Mouse (Mus musculus) MEL (cell line): ENCODE measurements around the gene Tgif1. TPM values are rescaled to one million over a fixed set of nuclear protein-coding genes. Genes with fewer than 3 reads are reported as not detected.

ENCODE experiments used
- DNase-seq: peaks from one replicate; pipeline ENCODE4 v3.0.0; 2011; ENCODE audit warnings: low read depth, low spot score
- H3K27ac ChIP-seq: 2 replicates; pipeline ENCODE4 v1.5.1; 2012; ENCODE audit warnings: low read depth, mild to moderate bottlenecking, control low read depth, low read length, moderate library complexity; ENCODE audit not compliant: control insufficient read depth
- H3K27me3 ChIP-seq, 2 experiments: fragments of 150-350 bp in 1 of 2; sonication (generic) in 1 of 2; 2 replicates each; pipeline ENCODE4 v1.6.1; 2012; ENCODE audit warnings: low read length in 2 of 2, mild to moderate bottlenecking in 2 of 2, improper control_type of control experiment in 1 of 2, moderate library complexity in 1 of 2; ENCODE audit not compliant: insufficient read depth in 2 of 2, control insufficient read depth in 1 of 2
- H3K36me3 ChIP-seq, 2 experiments: 2 replicates each; pipeline ENCODE4 v1.6.1; 2012 to 2014; ENCODE audit warnings: low read length in 2 of 2, improper control_type of control experiment in 1 of 2, inconsistent platforms in 1 of 2, mild to moderate bottlenecking in 1 of 2; ENCODE audit not compliant: insufficient read depth in 2 of 2, control insufficient read depth in 1 of 2
- H3K4me1 ChIP-seq, 2 experiments: fragments of 150-350 bp in 1 of 2; sonication (generic) in 1 of 2; 2 replicates each; pipeline ENCODE4 v1.6.1; 2012; ENCODE audit warnings: low read length in 2 of 2, improper control_type of control experiment in 1 of 2, mild to moderate bottlenecking in 1 of 2; ENCODE audit not compliant: insufficient read depth in 2 of 2, control insufficient read depth in 1 of 2
- H3K4me3 ChIP-seq, 2 experiments: fragments of 150-350 bp in 1 of 2; sonication (generic) in 1 of 2; 2 replicates each; pipeline ENCODE4 v1.5.1; 2012; ENCODE audit warnings: low read depth in 2 of 2, low read length in 2 of 2, mild to moderate bottlenecking in 2 of 2, moderate library complexity in 2 of 2, control low read depth in 1 of 2, improper control_type of control experiment in 1 of 2; ENCODE audit not compliant: control insufficient read depth in 1 of 2, insufficient read depth in 1 of 2
- H3K79me2 ChIP-seq: 2 replicates; pipeline ENCODE4 v1.6.1; 2012; ENCODE audit warnings: mild to moderate bottlenecking, low read length, moderate library complexity; ENCODE audit not compliant: control insufficient read depth, poor library complexity, insufficient read depth
- H3K9ac ChIP-seq: 2 replicates; pipeline ENCODE4 v1.6.1; 2012; ENCODE audit warnings: low read depth, mild to moderate bottlenecking, control low read depth, low read length, moderate library complexity; ENCODE audit not compliant: control insufficient read depth, poor library complexity, severe bottlenecking
- H3K9me3 ChIP-seq: fragments of 150-350 bp; sonication (generic); replicated peaks from 2 replicates; pipeline ENCODE4 v1.6.1; 2012; ENCODE audit warnings: mild to moderate bottlenecking, low read length, improper control_type of control experiment, moderate library complexity; ENCODE audit not compliant: insufficient read depth
- BHLHE40 ChIP-seq: IDR thresholded peaks from 2 replicates; pipeline ENCODE4 v1.6.1; 2012; ENCODE audit warnings: low read depth, mild to moderate bottlenecking, inconsistent platforms, low read length, improper control_type of control experiment, borderline replicate concordance
- CHD2 ChIP-seq: IDR thresholded peaks from 2 replicates; pipeline ENCODE4 v1.6.1; 2011; ENCODE audit warnings: low read length, improper control_type of control experiment
- CTCF ChIP-seq, 3 experiments: IDR thresholded peaks in 2 of 3; conservative IDR thresholded peaks in 1 of 3; 2 replicates each; pipeline ENCODE4 v1.5.1; 2011 to 2012; ENCODE audit warnings: low read length in 3 of 3, low read depth in 2 of 3, mild to moderate bottlenecking in 2 of 3, improper control_type of control experiment in 1 of 3, inconsistent platforms in 1 of 3, mixed read lengths in 1 of 3, moderate library complexity in 1 of 3; ENCODE audit not compliant: control insufficient read depth in 1 of 3, insufficient read depth in 1 of 3, poor library complexity in 1 of 3, severe bottlenecking in 1 of 3
- E2F4 ChIP-seq: IDR thresholded peaks from 2 replicates; pipeline ENCODE4 v1.6.1; 2011; ENCODE audit warnings: low read depth, low read length, improper control_type of control experiment, borderline replicate concordance
- ELF1 ChIP-seq: IDR thresholded peaks from 2 replicates; pipeline ENCODE4 v1.6.1; 2014; ENCODE audit warnings: low read depth, mild to moderate bottlenecking, inconsistent platforms, low read length, improper control_type of control experiment, moderate library complexity
- EP300 ChIP-seq, 2 experiments: IDR thresholded peaks; 2 replicates each; pipeline ENCODE4 v1.6.1; 2011; ENCODE audit warnings: improper control_type of control experiment in 2 of 2, low read length in 2 of 2, low read depth in 1 of 2, mild to moderate bottlenecking in 1 of 2
- ETS1 ChIP-seq: IDR thresholded peaks from 2 replicates; pipeline ENCODE4 v1.6.1; 2012; ENCODE audit warnings: low read depth, mild to moderate bottlenecking, inconsistent platforms, low read length, improper control_type of control experiment, moderate library complexity
- JUND ChIP-seq: IDR thresholded peaks from 2 replicates; pipeline ENCODE4 v1.6.1; 2011; ENCODE audit warnings: low read depth, mild to moderate bottlenecking, improper control_type of control experiment, low read length
- KAT2A ChIP-seq: conservative IDR thresholded peaks from 2 replicates; pipeline ENCODE4 v1.6.1; 2012; ENCODE audit warnings: low read depth, low read length, improper control_type of control experiment, inconsistent platforms
- MAFK ChIP-seq: IDR thresholded peaks from 2 replicates; pipeline ENCODE4 v1.6.1; 2011; ENCODE audit warnings: low read depth, mild to moderate bottlenecking, low read length, improper control_type of control experiment, borderline replicate concordance
- MAX ChIP-seq: IDR thresholded peaks from 2 replicates; pipeline ENCODE4 v1.6.1; 2011; ENCODE audit warnings: low read length, improper control_type of control experiment
- MAZ ChIP-seq: IDR thresholded peaks from 2 replicates; pipeline ENCODE4 v1.6.1; 2012; ENCODE audit warnings: low read depth, mild to moderate bottlenecking, inconsistent platforms, low read length, improper control_type of control experiment
- MEF2A ChIP-seq: IDR thresholded peaks from 2 replicates; pipeline ENCODE4 v1.6.1; 2014; ENCODE audit warnings: low read depth, mild to moderate bottlenecking, inconsistent platforms, low read length, improper control_type of control experiment; ENCODE audit not compliant: poor library complexity, insufficient replicate concordance, severe bottlenecking; ENCODE audit errors: extremely low read depth
- MYB ChIP-seq: IDR thresholded peaks from 2 replicates; pipeline ENCODE4 v1.6.1; 2011; ENCODE audit warnings: mild to moderate bottlenecking, low read depth, low read length, improper control_type of control experiment
- MYC ChIP-seq: IDR thresholded peaks from 2 replicates; pipeline ENCODE4 v1.6.1; 2011; ENCODE audit warnings: low read depth, mild to moderate bottlenecking, low read length, improper control_type of control experiment, moderate library complexity
- NRF1 ChIP-seq: IDR thresholded peaks from 2 replicates; pipeline ENCODE4 v1.6.1; 2014; ENCODE audit warnings: low read depth, mild to moderate bottlenecking, inconsistent platforms, low read length, improper control_type of control experiment, moderate library complexity; ENCODE audit not compliant: poor library complexity, insufficient read depth, severe bottlenecking
- POLR2AphosphoS2 ChIP-seq: IDR thresholded peaks from 2 replicates; pipeline ENCODE4 v1.6.1; 2011; ENCODE audit warnings: low read length, improper control_type of control experiment
- POLR2AphosphoS5 ChIP-seq: IDR thresholded peaks from 2 replicates; pipeline ENCODE4 v1.6.1; 2012; ENCODE audit warnings: low read depth, borderline replicate concordance, mild to moderate bottlenecking, inconsistent platforms, low read length, moderate library complexity, mixed read lengths
- RAD21 ChIP-seq: IDR thresholded peaks from 2 replicates; pipeline ENCODE4 v1.6.1; 2011; ENCODE audit warnings: mild to moderate bottlenecking, low read depth, low read length, improper control_type of control experiment
- RCOR1 ChIP-seq: IDR thresholded peaks from 2 replicates; pipeline ENCODE4 v1.6.1; 2012; ENCODE audit warnings: low read depth, mild to moderate bottlenecking, inconsistent platforms, low read length, improper control_type of control experiment
- SIN3A ChIP-seq: IDR thresholded peaks from 2 replicates; pipeline ENCODE4 v1.6.1; 2012; ENCODE audit warnings: low read length, improper control_type of control experiment, inconsistent platforms
- SMC3 ChIP-seq: IDR thresholded peaks from 2 replicates; pipeline ENCODE4 v1.6.1; 2011; ENCODE audit warnings: low read depth, low read length, improper control_type of control experiment
- TAL1 ChIP-seq: IDR thresholded peaks from 2 replicates; pipeline ENCODE4 v1.6.1; 2012; ENCODE audit warnings: mild to moderate bottlenecking, inconsistent platforms, low read length, moderate library complexity, mixed read lengths
- TBP ChIP-seq: IDR thresholded peaks from 2 replicates; pipeline ENCODE4 v1.8.0; 2011; ENCODE audit warnings: low read depth, low read length, improper control_type of control experiment
- TCF12 ChIP-seq: IDR thresholded peaks from 2 replicates; pipeline ENCODE4 v1.6.1; 2014; ENCODE audit warnings: low read depth, mild to moderate bottlenecking, inconsistent platforms, low read length, improper control_type of control experiment, moderate library complexity
- UBTF ChIP-seq: IDR thresholded peaks from 2 replicates; pipeline ENCODE4 v1.6.1; 2012; ENCODE audit warnings: low read depth, mild to moderate bottlenecking, inconsistent platforms, low read length, improper control_type of control experiment, moderate library complexity, borderline replicate concordance; ENCODE audit not compliant: insufficient read depth
- USF1 ChIP-seq: IDR thresholded peaks from 2 replicates; pipeline ENCODE4 v1.6.1; 2014; ENCODE audit warnings: low read depth, mild to moderate bottlenecking, inconsistent platforms, low read length, improper control_type of control experiment, moderate library complexity
- ZC3H11A ChIP-seq: IDR thresholded peaks from 2 replicates; pipeline ENCODE4 v1.6.1; 2012; ENCODE audit warnings: low read depth, mild to moderate bottlenecking, inconsistent platforms, low read length, improper control_type of control experiment
- ZKSCAN1 ChIP-seq: IDR thresholded peaks from 2 replicates; pipeline ENCODE4 v1.6.1; 2012; ENCODE audit warnings: low read depth, mild to moderate bottlenecking, inconsistent platforms, low read length, improper control_type of control experiment, moderate library complexity
- ZMIZ1 ChIP-seq: IDR thresholded peaks from 2 replicates; pipeline ENCODE4 v1.6.1; 2012; ENCODE audit warnings: low read depth, mild to moderate bottlenecking, inconsistent platforms, low read length, improper control_type of control experiment, moderate library complexity
- polyA plus RNA-seq, 2 experiments: library from polyadenylated mRNA; stranded (reverse) in 1 of 2; unstranded in 1 of 2; fragments of >175 nt in 1 of 2; fragments of >200 nt in 1 of 2; gene quantifications; 2 replicates each; pipeline versions ENCODE4 v1.2.1 to v1.2.4; 2012; ENCODE audit warnings: low replicate concordance in 2 of 2, low read depth in 1 of 2; ENCODE audit not compliant: insufficient read length in 2 of 2, insufficient read depth in 1 of 2, missing spikeins in 1 of 2
- total RNA-seq: library from RNA; depleted of rRNA; stranded (reverse); fragments of 300-350 nt; gene quantifications from 2 replicates; pipeline ENCODE4 v1.2.3, GENCODE M21; 2012

Tgif1 gene
- total and polyA plus RNA-seq, 3 experiments, result 9.1 to 29.5 TPM; not detected in 1

- TF ChIP-seq EP300 (IDR thresholded peaks at IDR 0.05; ENCODE audit: low read depth in 1 of 2, low read length in 2 of 2) (no peak; a peak in 1 of 4 replicates), POLR2AphosphoS5 (no peak), ELF1 (0 out of 2 replicates have a peak, but pooled peaks have one; percentile 11), TAL1 (no peak), E2F4 (no peak), POLR2AphosphoS2 (peak; percentile 82)
These were observed 19.8 kb upstream of the Tgif1 start (continued) for GRCm38 (mm10) chr17:70872936-70873777.

- no peaks in the 10 kb centered on the region for H3K9me3 ChIP-seq
- H3K27ac ChIP-seq, result peak overlapping the region; percentile 96
- H3K27me3 ChIP-seq, result no peaks in the 10 kb centered on the region
- peak overlapping the region; percentile 81 for H3K4me3 ChIP-seq
- peak overlapping the region; percentile 77 for H3K9ac ChIP-seq
- H3K36me3 ChIP-seq, result peaks cover 0 to 10% of the 10 kb centered on the region in 2 experiments; a peak in 2 of 4 replicates
- peak; percentile 87 for DNase-seq
- H3K79me2 ChIP-seq, result peaks cover 4% of the 10 kb centered on the region; the same call in 1 of the 2 replicates
- peaks cover 0 to 19% of the 10 kb centered on the region in 2 experiments; a peak in 1 of 4 replicates for H3K4me1 ChIP-seq
- TF ChIP-seq SMC3 (no peak), MYB (no peak), TCF12 (no peak), CTCF (IDR thresholded peaks at IDR 0.05 in 2 of 3, conservative IDR thresholded peaks at IDR 0.05 in 1 of 3; ENCODE audit: control insufficient read depth in 1 of 3, insufficient read depth in 1 of 3, low read depth in 2 of 3, low read length in 3 of 3, poor library complexity in 1 of 3, severe bottlenecking in 1 of 3) (peak in 1 of 3 experiments; percentile 6; a peak in 2 of 6 replicates), CHD2 (peak; percentile 72), SIN3A (peak; percentile 78), MAX (no peak), ZMIZ1 (0 out of 2 replicates have a peak, but pooled peaks have one; percentile 50), NRF1 (0 out of 2 replicates have a peak, but pooled peaks have one; percentile 30), JUND (no peak), ELF1 (no peak), MAZ (peak; percentile 64; the same call in 1 of the 2 replicates), BHLHE40 (peak; percentile 49; the same call in 1 of the 2 replicates), ETS1 (peak; percentile 88), MAFK (no peak), RCOR1 (no peak), MEF2A (no peak), EP300 (IDR thresholded peaks at IDR 0.05; ENCODE audit: low read depth in 1 of 2, low read length in 2 of 2) (peak in 1 of 2 experiments; percentile 20; a peak in 1 of 4 replicates), TBP (no peak), ZKSCAN1 (no peak), MYC (0 out of 2 replicates have a peak, but pooled peaks have one; percentile 33), RAD21 (no peak), KAT2A (no peak; the same call in 1 of the 2 replicates), USF1 (peak; percentile 49), UBTF (no peak), POLR2AphosphoS2 (no peak; the same call in 1 of the 2 replicates), ZC3H11A (no peak)
These were observed 19.0 kb upstream of the Tgif1 start for GRCm38 (mm10) chr17:70872094-70872929.
